Mouse (Mus musculus): Measurements from ENCODE around the gene Pi4k2a.

GRCm38 (mm10) chr19:42144067-42144466 lies 53.8 kb downstream of the Pi4k2a start:
- TF ChIP-seq CTCF (IDR thresholded peaks at IDR 0.05; ENCODE audit: low read depth) (no peak), EP300 (IDR thresholded peaks at IDR 0.05; ENCODE audit: low read depth) (no peak)
